Mouse (Mus musculus) E14TG2a.4 (cell line): ENCODE measurements around the gene Tubb4b.

Source experiments
- H3K27me3 ChIP-seq: 2 replicates; pipeline ENCODE4 v1.6.1; 2014; ENCODE audit warnings: low read length, control low read depth; ENCODE audit not compliant: insufficient read depth
- H3K36me3 ChIP-seq: 2 replicates; pipeline ENCODE4 v1.6.1; 2014; ENCODE audit warnings: low read length, control low read depth; ENCODE audit not compliant: insufficient read depth
- H3K4me1 ChIP-seq: replicated peaks from 2 replicates; pipeline ENCODE4 v1.6.1; 2014; ENCODE audit warnings: low read depth, low read length, control low read depth
- H3K4me3 ChIP-seq: replicated peaks from 2 replicates; pipeline ENCODE4 v1.5.1; 2014; ENCODE audit warnings: mild to moderate bottlenecking, low read length
- H3K9me3 ChIP-seq: 2 replicates; pipeline ENCODE4 v1.6.1; 2014; ENCODE audit warnings: low read length, control low read depth
- CTCF ChIP-seq: conservative IDR thresholded peaks from 2 replicates; pipeline ENCODE4 v1.5.1; 2014; ENCODE audit warnings: low read length
- NANOG ChIP-seq: IDR thresholded peaks from 2 replicates; pipeline ENCODE4 v1.6.1; 2014; ENCODE audit warnings: borderline replicate concordance, low read length, mixed read lengths
- POU5F1 ChIP-seq: IDR thresholded peaks from 2 replicates; pipeline ENCODE4 v1.6.1; 2014; ENCODE audit warnings: low read length, borderline replicate concordance

Gene Tubb4b

GRCm38 (mm10) chr2:25194486-25195171 is 29.9 kb downstream of the Tubb4b start:
- H3K4me3 ChIP-seq = peak overlapping the region; percentile 81
- no peak for TF ChIP-seq POU5F1
- TF ChIP-seq NANOG = no peak
- TF ChIP-seq CTCF = no peak
- H3K4me1 ChIP-seq = peaks cover 60% of the 10 kb centered on the region
- no peaks in the 10 kb centered on the region for H3K9me3 ChIP-seq
- peaks cover 28% of the 10 kb centered on the region for H3K36me3 ChIP-seq
- H3K27me3 ChIP-seq = peaks cover 8% of the 10 kb centered on the region

GRCm38 (mm10) chr2:25194006-25194405 is 30.5 kb downstream of the Tubb4b start:
- H3K4me1 ChIP-seq = peaks cover 59% of the 10 kb centered on the region
- peaks cover 8% of the 10 kb centered on the region for H3K27me3 ChIP-seq
- TF ChIP-seq POU5F1 (no peak), NANOG (no peak), CTCF (no peak)
- H3K36me3 ChIP-seq = peaks cover 22% of the 10 kb centered on the region
- H3K4me3 ChIP-seq = peak overlapping the region; percentile 81
- no peaks in the 10 kb centered on the region for H3K9me3 ChIP-seq

GRCm38 (mm10) chr2:25193330-25193770 is 31.2 kb downstream of the Tubb4b start:
- Histone ChIP-seq H3K27me3 (peaks cover 8% of the 10 kb centered on the region), H3K4me1 (peaks cover 56% of the 10 kb centered on the region), H3K36me3 (peaks cover 15% of the 10 kb centered on the region), H3K9me3 (no peaks in the 10 kb centered on the region), H3K4me3 (peak overlapping the region; percentile 81)
- TF ChIP-seq POU5F1 (no peak), CTCF (peak; percentile 80)

DNA sequence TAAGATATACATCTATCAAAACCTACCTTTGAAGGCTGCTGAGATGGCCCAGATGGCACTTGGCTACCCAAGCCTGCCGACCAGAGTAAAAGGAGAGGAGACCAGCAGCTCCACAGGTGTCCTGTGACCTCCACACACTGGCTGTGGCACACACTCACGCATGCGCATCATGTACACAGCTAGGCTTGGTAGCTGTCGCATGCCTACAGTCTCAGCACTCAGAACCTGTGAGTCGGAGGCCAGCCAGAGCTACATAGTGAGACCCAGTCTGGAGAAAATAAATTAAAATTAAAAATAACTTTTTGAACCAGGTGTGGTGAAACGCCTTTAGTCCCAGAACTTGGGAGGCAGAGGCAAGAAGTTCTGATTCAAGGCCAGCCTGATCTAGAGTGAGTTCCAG is 36.7 kb downstream of the Tubb4b start:
- no peaks in the 10 kb centered on the region for H3K9me3 ChIP-seq
- TF ChIP-seq NANOG = no peak
- TF ChIP-seq CTCF = no peak
- TF ChIP-seq POU5F1 = no peak

GRCm38 (mm10) chr2:25186575-25186930 is 37.9 kb downstream of the Tubb4b start:
- peaks cover 40% of the 10 kb centered on the region for H3K4me1 ChIP-seq
- peak overlapping the region; percentile 80 for H3K4me3 ChIP-seq
- no peaks in the 10 kb centered on the region for H3K9me3 ChIP-seq
- no peaks in the 10 kb centered on the region for H3K36me3 ChIP-seq
- H3K27me3 ChIP-seq = peaks cover 64% of the 10 kb centered on the region
- TF ChIP-seq POU5F1 = no peak
- no peak for TF ChIP-seq NANOG
- no peak for TF ChIP-seq CTCF

More for the DNA sequence above, 36.7 kb downstream of the Tubb4b start:
- Histone ChIP-seq H3K36me3 (no peaks in the 10 kb centered on the region), H3K4me1 (peaks cover 31% of the 10 kb centered on the region), H3K27me3 (peaks cover 52% of the 10 kb centered on the region), H3K4me3 (no peak overlapping the region)

GRCm38 (mm10) chr2:25185625-25186574 is 38.6 kb downstream of the Tubb4b start:
- no peaks in the 10 kb centered on the region for H3K9me3 ChIP-seq
- H3K36me3 ChIP-seq = no peaks in the 10 kb centered on the region
- TF ChIP-seq CTCF (peak; percentile 23; the same call in 1 of the 2 replicates), POU5F1 (no peak), NANOG (no peak)
- peaks cover 70% of the 10 kb centered on the region for H3K27me3 ChIP-seq
- peak overlapping the region; percentile 80 for H3K4me3 ChIP-seq
- peaks cover 40% of the 10 kb centered on the region for H3K4me1 ChIP-seq

GRCm38 (mm10) chr2:25184496-25184895 is 40.0 kb downstream of the Tubb4b start:
- no peak for TF ChIP-seq POU5F1
- TF ChIP-seq CTCF = no peak
- TF ChIP-seq NANOG = no peak
- Histone ChIP-seq H3K4me3 (no peak overlapping the region), H3K36me3 (no peaks in the 10 kb centered on the region), H3K27me3 (peaks cover 79% of the 10 kb centered on the region), H3K9me3 (no peaks in the 10 kb centered on the region), H3K4me1 (peaks cover 49% of the 10 kb centered on the region)

DNA sequence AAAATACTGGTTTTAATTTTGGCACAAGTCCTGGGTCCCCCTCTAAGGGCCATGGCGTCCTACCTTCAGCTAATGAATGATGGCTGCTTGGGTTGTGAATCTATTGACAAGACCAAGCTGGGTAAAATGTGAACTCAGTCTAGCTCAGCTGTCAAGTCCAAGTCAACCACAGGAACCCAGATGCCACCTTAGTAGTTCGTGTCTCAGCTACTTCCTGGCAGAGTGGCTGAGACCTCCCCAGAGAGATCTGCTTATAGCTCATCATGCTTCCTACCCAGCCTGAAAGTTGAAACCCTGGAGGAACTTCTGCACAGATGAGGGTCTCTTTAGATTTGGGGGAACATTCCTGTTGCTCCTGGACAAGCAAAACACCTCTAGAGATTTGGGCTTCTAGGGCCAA is 41.2 kb downstream of the Tubb4b start:
- TF ChIP-seq POU5F1 (no peak), CTCF (no peak), NANOG (no peak)
- no peak overlapping the region for H3K4me3 ChIP-seq

More for the DNA sequence above, 41.2 kb downstream of the Tubb4b start:
- Histone ChIP-seq H3K4me1 (peaks cover 57% of the 10 kb centered on the region), H3K9me3 (no peaks in the 10 kb centered on the region), H3K27me3 (peaks cover 90% of the 10 kb centered on the region), H3K36me3 (no peaks in the 10 kb centered on the region)
